Mouse (Mus musculus): ENCODE results near the gene Hist1h3d. TPM values are rescaled to one million over a fixed set of nuclear protein-coding genes. Genes with fewer than 3 reads are reported as not detected.
"Not testable (repeated sequence)": the region's sequence is repeated elsewhere in the genome, so short reads cannot be mapped to it uniquely, and the experiment has no call there.

Hist1h3d gene
- total RNA-seq, 2 experiments from 2014 or later = 123 to 189 TPM

- peak; percentile 84 for ATAC-seq (replicated peaks; ENCODE audit: low FRiP score, low TSS enrichment, poor library complexity, severe bottlenecking)
Measured at GRCm38 (mm10) chr13:23561883-23562659, 13.5 kb upstream of the Hist1h3d start, which contains the start of gene Hist1h3e. TSS of gene Hist1h3e (minus strand) at chr13:23562369.

DNA sequence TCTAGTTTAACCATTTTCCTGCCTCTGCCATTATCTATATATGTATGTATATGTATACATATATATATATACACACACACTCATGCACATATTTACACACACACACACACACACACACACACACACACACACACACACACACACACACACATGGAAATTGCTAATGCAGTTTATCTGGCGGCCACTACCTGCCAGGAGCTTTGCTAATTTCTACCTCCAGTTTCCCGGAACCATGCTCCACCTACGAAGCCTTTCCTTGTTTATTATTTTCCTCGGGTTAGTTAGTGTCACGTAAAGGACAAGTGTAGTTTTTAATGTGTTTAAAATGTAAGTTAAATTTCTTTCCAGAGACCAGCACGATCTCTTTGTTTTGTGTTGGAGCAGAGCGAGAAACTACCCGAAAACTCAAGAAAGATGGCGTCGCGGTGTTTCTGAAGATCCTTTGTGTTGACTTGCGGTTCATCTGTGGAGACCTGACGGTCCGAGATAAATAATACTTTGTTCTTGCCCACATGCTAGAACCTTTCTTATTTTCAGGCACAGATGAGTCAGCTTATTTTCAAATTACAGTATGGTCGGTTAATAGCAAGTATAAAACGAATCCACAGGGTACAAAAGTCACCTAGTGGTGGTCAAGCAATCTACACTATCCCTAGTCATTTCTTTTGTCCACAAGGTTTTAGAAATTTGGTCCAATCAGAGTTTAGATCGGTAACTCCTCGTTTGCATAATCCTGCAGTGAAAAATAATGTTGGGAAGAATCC is 12.7 kb upstream of the Hist1h3d start:
- ATAC-seq (replicated peaks; ENCODE audit: low FRiP score, low TSS enrichment, poor library complexity, severe bottlenecking) = peak; percentile 65

DNA sequence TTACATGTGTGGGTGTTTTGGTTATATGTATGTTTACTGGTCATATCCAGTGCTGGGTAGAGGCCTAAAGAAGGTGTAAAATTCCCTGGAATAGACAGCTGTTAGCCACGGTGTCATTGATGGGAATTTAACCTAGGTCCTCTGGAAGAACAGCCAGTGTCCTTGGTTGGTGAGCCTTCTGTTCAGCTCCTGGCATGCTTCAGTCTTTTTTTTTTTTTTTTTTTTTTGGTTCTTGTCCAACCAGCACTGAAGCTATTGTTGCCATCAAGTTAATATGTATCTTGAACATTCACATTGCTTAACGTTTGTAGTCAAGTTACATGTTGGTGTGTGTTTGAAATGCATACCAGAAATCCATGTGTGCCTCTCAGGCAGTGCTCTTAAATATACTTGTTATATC is 11.1 kb upstream of the Hist1h3d start:
- ATAC-seq (replicated peaks; ENCODE audit: low FRiP score, low TSS enrichment, poor library complexity, severe bottlenecking) = no peak

- not testable (repeated sequence) for ATAC-seq (replicated peaks; ENCODE audit: low FRiP score, low TSS enrichment, poor library complexity, severe bottlenecking)
Measured at GRCm38 (mm10) chr13:23570261-23571021, 5.1 kb upstream of the Hist1h3d start.

DNA sequence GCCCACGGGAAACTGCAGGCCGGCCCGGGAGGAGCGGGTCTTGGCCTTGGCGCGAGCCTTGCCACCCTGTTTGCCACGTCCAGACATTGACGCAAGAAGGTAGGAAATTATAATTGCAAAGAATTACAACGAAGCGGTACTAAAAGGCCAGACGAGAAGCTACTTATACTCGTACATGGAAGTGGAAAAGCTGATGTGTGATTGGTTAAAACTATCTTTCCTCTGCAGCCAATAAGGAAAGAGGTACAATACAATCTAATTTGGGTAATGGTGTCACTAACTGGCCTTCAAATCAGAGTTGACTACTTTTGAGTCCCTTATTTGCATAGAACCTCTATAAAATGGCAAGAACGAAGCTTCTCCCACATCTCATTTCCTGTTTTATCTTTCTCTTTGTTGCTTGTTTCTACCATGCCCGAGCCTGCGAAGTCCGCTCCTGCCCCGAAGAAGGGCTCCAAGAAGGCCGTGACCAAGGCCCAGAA is 4.5 kb upstream of the Hist1h3d start, which contains the start of the genes Hist1h2ae and Hist1h2bg:
Gene Hist1h2ae (minus strand): TSS at position 199 of the 482 bp plus-strand sequence.
Gene Hist1h2bg (plus strand): TSS at position 375 of the 482 bp plus-strand sequence.
- ATAC-seq (replicated peaks; ENCODE audit: low FRiP score, low TSS enrichment, poor library complexity, severe bottlenecking) = peak; percentile 78

GRCm38 (mm10) chr13:23571504-23572217 is 3.9 kb upstream of the Hist1h3d start:
- ATAC-seq (replicated peaks; ENCODE audit: low FRiP score, low TSS enrichment, poor library complexity, severe bottlenecking) = peak; percentile 25

DNA sequence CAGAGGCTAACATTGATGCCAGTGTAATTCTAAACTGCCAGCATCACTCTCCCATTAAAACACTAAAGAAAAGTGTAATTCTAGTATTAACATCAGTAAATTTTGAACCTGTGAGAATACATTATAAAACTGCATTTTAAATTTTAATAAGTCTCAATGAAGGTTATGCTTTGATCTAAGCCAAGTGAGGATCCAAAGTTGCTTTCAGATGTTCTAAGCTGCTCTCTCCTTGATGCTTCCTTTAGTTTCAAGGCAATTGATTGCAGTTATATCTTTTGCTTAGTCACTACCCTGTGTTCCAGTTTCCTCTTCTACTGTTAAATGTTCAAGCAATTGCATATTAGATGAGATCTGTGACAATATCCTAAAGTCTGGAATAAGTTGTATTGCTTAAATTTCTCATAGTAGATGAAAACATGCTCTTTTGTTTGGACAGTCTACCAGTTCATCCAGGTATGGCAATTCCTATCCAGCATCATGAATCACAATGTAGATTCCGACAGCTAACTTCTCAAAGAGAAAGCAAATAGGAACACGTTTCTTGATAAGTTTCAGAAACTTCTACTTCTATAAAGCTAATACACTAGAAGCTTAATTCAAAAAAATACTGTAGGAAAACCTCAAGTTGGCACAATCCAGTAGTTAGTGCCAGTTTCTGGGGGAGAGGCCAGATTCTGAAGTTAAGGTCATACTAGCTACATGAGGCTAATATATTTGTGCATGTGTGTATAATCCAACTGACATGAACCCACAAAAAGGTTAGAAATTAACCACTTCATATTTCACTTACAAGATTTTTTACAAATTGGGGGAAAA is 3.1 kb upstream of the Hist1h3d start:
- no peak for ATAC-seq (replicated peaks; ENCODE audit: low FRiP score, low TSS enrichment, poor library complexity, severe bottlenecking)

GRCm38 (mm10) chr13:23573034-23573897 is 2.3 kb upstream of the Hist1h3d start:
- not testable (repeated sequence) for ATAC-seq (replicated peaks; ENCODE audit: low FRiP score, low TSS enrichment, poor library complexity, severe bottlenecking)

DNA sequence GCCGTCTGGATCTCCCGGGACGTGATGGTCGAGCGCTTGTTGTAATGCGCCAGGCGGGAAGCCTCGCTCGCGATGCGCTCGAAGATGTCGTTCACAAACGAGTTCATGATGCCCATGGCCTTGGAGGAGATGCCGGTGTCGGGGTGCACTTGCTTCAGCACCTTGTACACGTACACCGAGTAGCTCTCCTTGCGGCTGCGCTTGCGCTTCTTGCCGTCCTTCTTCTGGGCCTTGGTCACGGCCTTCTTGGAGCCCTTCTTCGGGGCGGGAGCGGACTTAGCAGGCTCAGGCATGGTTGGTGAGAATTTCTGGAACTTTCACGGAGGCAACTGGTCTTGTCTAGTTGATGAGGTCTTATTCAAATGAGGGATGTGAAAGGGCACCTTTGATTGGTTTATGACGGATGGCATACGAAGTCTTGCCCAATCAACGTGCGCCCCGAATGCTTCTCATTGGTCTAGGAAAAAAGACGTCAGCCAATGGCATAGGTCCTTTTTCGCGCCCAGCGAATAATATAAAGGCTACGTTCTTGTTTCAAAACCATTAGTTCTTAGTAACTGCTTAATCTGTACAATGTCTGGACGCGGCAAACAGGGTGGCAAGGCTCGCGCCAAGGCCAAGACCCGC is 1.6 kb upstream of the Hist1h3d start, which contains the start of the genes Hist1h2bf and Hist1h2ad:
Gene Hist1h2bf (minus strand): TSS at position 299 of the 627 bp plus-strand sequence.
Gene Hist1h2ad (plus strand): TSS at position 484 of the 627 bp plus-strand sequence.
- peak; percentile 70 for ATAC-seq (replicated peaks; ENCODE audit: low FRiP score, low TSS enrichment, poor library complexity, severe bottlenecking)

- ATAC-seq (replicated peaks; ENCODE audit: low FRiP score, low TSS enrichment, poor library complexity, severe bottlenecking) = not testable (repeated sequence)
Measured at GRCm38 (mm10) chr13:23574546-23575170, 905 bp upstream of the Hist1h3d start.

DNA sequence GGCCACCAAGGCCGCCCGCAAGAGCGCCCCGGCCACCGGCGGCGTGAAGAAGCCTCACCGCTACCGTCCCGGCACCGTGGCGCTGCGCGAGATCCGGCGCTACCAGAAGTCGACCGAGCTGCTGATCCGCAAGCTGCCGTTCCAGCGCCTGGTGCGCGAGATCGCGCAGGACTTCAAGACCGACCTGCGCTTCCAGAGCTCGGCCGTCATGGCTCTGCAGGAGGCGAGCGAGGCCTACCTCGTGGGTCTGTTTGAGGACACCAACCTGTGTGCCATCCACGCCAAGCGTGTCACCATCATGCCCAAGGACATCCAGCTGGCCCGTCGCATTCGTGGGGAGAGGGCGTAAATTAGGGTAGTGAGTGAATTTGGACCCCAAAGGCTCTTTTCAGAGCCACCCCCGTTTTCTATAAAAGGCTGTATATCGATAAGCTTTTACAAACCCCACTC is 326 bp downstream of the Hist1h3d start:
- not testable (repeated sequence) for ATAC-seq (replicated peaks; ENCODE audit: low FRiP score, low TSS enrichment, poor library complexity, severe bottlenecking)

DNA sequence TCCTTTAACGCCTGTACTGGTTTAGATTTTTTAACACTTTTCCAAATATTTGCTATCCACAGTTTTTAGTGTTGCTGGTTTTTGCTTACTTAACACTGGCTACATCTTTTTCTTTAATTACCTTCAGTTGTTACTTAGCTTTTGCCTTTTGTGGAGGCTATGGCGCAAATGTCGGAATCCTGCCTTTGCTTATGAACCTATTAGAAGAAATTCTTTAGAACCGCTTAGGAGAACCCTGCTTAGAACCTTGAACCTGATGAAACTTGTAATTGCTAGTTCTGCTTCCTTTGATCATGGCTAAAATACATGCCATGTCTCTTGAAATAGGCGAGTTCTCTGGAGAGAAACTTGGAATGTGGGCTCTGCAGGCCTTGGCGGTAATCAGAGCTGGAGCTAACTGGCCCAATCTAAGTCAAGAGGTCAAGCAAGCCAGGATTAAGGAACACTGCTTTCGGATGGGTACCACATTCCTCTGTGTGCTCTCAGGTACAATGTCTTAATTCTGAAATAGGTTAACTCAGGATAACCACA is 853 bp downstream of the Hist1h3d start:
- ATAC-seq (replicated peaks; ENCODE audit: low FRiP score, low TSS enrichment, poor library complexity, severe bottlenecking) = no peak

GRCm38 (mm10) chr13:23576906-23577639 is 1.5 kb downstream of the Hist1h3d start:
- ATAC-seq (replicated peaks; ENCODE audit: low FRiP score, low TSS enrichment, poor library complexity, severe bottlenecking) = no peak

GRCm38 (mm10) chr13:23577835-23578234 is 2.3 kb downstream of the Hist1h3d start:
- no peak for ATAC-seq (replicated peaks; ENCODE audit: low FRiP score, low TSS enrichment, poor library complexity, severe bottlenecking)

All from megakaryocyte-erythroid progenitor cell, adult 5-6 weeks (primary cell).